Mouse (Mus musculus): ENCODE results near the gene Sbsn. TPM values are rescaled to one million over a fixed set of nuclear protein-coding genes. Genes with fewer than 3 reads are reported as not detected.
"Not testable (repeated sequence)": the region's sequence is repeated elsewhere in the genome, so short reads cannot be mapped to it uniquely, and the experiment has no call there.

The Sbsn gene
- polyA plus RNA-seq, 1 experiment from 2014 or later = 1.6 TPM

DNA sequence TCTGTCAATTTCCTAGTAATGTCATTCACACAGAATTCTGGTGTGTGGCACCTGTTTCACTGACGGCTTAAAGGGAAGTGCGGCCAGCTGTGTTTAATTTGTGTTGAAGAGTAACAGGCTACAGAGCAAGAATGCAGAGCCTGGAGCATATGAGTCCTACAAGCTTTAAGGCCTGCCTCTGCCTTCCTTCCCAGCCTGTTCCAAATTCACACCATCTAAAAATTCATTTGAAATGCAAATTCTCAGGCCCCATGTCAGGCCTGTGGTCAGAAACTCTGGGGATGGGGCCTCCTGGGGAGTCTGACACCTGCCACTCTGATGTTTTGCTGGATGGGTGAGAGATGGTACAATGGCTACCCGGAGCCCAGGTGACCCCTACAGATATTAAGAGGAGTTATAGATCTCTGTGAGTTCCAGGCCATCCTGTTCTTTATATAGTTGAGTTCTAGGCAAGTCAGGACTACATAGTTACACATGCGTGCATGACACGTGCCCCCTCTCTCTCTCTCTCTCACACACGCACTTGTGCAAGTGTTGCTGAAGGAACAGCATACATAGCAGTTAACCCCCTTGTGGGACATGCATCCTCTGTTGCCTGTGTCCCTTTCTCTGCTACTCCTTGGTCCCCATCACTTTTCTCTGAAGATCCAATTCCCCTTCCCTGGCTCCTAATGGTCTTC, 27.9 kb upstream of the Sbsn start:
- no peak for ATAC-seq

DNA sequence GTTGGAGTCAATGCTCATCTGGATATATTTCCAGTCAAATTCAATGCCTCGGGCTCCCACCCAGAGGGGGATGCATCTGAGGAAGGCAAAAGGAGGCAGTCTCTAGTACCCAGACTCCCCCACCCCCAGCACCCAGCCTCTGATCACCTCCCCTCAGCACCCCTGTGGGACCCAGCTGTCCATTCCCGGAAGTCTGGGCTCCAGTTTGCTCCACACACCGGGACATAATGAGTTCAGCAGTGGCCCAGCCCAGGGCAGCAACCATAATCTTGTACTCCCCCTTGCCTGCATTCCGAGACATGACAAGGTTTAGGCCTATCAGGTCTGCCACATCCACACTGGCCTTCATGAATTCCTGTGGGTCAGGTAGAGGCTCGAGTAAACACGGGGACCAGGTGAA, 23.1 kb upstream of the Sbsn start:
- H3K4me2 ChIP-seq (ENCODE audit: low read length) = peak overlapping the region; percentile 71
- H3K27me3 ChIP-seq (ENCODE audit: control insufficient read depth, insufficient read depth, low read depth, low read length) = no peaks in the 10 kb centered on the region
- no peak overlapping the region for H3K27ac ChIP-seq (ENCODE audit: low read length)
- 89% methylated on average over 6 of the region's 6 CpGs for WGBS
- H3K4me3 ChIP-seq (ENCODE audit: low read depth, low read length) = peak overlapping the region; percentile 69
- no peak for ATAC-seq
- H3K9ac ChIP-seq (ENCODE audit: low read depth, low read length) = no peak overlapping the region
- peaks cover 21% of the 10 kb centered on the region for H3K4me1 ChIP-seq (ENCODE audit: control insufficient read depth, insufficient read depth, low read length)
- peaks cover 5% of the 10 kb centered on the region for H3K36me3 ChIP-seq (ENCODE audit: control insufficient read depth, insufficient read depth, low read length)
- H3K9me3 ChIP-seq (replicated peaks; ENCODE audit: control insufficient read depth, low read length, poor library complexity, severe bottlenecking) = no peaks in the 10 kb centered on the region

More for the DNA sequence above, 27.9 kb upstream of the Sbsn start:
- no peak overlapping the region for H3K9ac ChIP-seq (ENCODE audit: low read depth, low read length)
- H3K27me3 ChIP-seq (ENCODE audit: control insufficient read depth, insufficient read depth, low read depth, low read length) = no peaks in the 10 kb centered on the region; the same call in 1 of the 2 replicates
- no peaks in the 10 kb centered on the region for H3K9me3 ChIP-seq (replicated peaks; ENCODE audit: control insufficient read depth, low read length, poor library complexity, severe bottlenecking)
- H3K27ac ChIP-seq (ENCODE audit: low read length) = no peak overlapping the region
- no peak overlapping the region for H3K4me3 ChIP-seq (ENCODE audit: low read depth, low read length)
- WGBS = 74% methylated on average over 6 of the region's 6 CpGs
- H3K36me3 ChIP-seq (ENCODE audit: control insufficient read depth, insufficient read depth, low read length) = peaks cover 3% of the 10 kb centered on the region
- no peak overlapping the region for H3K4me2 ChIP-seq (ENCODE audit: low read length)
- H3K4me1 ChIP-seq (ENCODE audit: control insufficient read depth, insufficient read depth, low read length) = peaks cover 7% of the 10 kb centered on the region

DNA sequence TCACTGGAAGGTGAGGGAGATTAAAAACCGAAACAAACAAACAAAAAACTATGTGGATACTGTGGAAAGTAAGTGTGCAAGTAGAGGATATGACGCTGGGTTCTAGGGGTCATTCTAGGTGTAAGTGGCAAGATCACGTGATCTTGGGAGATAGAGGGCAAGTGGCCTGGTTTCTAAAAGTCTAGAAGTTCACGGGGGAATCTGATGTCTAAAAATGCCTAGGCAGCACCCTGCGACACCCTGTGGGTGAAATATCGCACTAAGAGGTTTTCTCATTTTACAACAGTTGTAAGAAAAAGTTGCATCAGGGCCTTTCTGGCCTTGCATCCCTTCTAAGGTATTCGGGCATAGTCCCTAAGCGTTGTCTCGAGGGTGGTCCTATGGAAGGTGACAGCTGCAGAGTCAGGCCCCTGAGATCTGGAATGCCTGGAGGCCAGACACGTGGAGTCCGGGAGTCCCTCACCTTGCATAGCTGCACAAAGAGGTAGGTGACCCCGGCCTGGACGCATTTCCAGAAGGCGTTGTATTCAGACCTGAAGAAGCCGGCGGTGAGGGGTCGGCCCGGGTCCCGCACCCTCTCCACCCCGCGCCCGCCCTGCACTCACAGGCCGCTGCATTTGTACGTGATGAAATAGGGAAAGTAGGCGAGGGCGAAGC, 22.4 kb upstream of the Sbsn start:
- Histone ChIP-seq H3K4me2 (ENCODE audit: low read length) (peak overlapping the region; percentile 71), H3K36me3 (ENCODE audit: control insufficient read depth, insufficient read depth, low read length) (peaks cover 5% of the 10 kb centered on the region), H3K9ac (ENCODE audit: low read depth, low read length) (peak overlapping the region; percentile 87), H3K27me3 (ENCODE audit: control insufficient read depth, insufficient read depth, low read depth, low read length) (no peaks in the 10 kb centered on the region), H3K27ac (ENCODE audit: low read length) (peak overlapping the region; percentile 93), H3K4me3 (ENCODE audit: low read depth, low read length) (peak overlapping the region; percentile 69), H3K4me1 (ENCODE audit: control insufficient read depth, insufficient read depth, low read length) (peaks cover 21% of the 10 kb centered on the region), H3K9me3 (replicated peaks; ENCODE audit: control insufficient read depth, low read length, poor library complexity, severe bottlenecking) (no peaks in the 10 kb centered on the region)
- WGBS = 7% methylated on average over 26 of the region's 26 CpGs
- ATAC-seq = peak; percentile 47

DNA sequence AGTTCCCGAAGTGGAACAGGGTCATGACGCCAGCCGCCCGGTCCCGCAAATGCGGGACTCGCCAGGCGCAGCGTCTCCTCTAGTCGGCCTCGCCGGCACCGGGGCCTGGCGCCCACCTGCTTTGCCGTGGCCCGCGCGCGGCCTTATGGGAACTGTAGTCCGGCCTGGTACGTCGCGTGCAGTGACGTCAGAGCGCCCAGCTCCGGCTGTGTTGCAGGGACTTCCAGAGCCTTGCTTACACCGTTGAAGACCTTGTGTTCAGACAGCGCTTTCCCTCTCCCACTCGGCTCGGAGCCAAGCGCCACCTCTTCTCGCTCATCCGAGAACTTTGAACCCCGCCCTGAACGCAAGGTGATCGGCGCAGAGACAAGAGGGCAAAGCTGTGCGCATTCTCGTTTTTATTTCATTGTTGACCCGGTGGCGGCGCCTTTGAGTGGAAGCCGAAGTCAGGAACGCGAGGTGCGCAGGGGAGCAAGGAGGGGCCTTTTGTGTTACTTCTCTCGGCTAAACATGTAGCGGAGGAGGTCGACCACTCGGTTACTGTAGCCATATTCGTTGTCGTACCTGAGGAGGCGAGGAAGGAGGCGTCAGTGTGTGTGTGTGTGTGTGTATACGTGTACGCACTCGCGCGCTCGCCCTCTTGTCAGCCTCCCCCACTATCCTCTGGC, 21.7 kb upstream of the Sbsn start, which contains the start of gene Tmem147:
Gene Tmem147, minus strand, starts transcription at position 145 of the 668 bp plus-strand sequence.
- Histone ChIP-seq H3K27ac (ENCODE audit: low read length) (peak within 1 kb of the TSS; percentile 93), H3K9me3 (replicated peaks; ENCODE audit: control insufficient read depth, low read length, poor library complexity, severe bottlenecking) (no peaks in the 10 kb centered on the region), H3K9ac (ENCODE audit: low read depth, low read length) (peak within 1 kb of the TSS; percentile 87), H3K27me3 (ENCODE audit: control insufficient read depth, insufficient read depth, low read depth, low read length) (no peaks in the 10 kb centered on the region), H3K36me3 (ENCODE audit: control insufficient read depth, insufficient read depth, low read length) (peaks cover 5% of the 10 kb centered on the region), H3K4me1 (ENCODE audit: control insufficient read depth, insufficient read depth, low read length) (peaks cover 21% of the 10 kb centered on the region), H3K4me3 (ENCODE audit: low read depth, low read length) (peak within 1 kb of the TSS; percentile 69), H3K4me2 (ENCODE audit: low read length) (peak within 1 kb of the TSS; percentile 71)
- ATAC-seq = peak; percentile 96
- WGBS = under 1% methylated on average over 60 of the region's 60 CpGs

DNA sequence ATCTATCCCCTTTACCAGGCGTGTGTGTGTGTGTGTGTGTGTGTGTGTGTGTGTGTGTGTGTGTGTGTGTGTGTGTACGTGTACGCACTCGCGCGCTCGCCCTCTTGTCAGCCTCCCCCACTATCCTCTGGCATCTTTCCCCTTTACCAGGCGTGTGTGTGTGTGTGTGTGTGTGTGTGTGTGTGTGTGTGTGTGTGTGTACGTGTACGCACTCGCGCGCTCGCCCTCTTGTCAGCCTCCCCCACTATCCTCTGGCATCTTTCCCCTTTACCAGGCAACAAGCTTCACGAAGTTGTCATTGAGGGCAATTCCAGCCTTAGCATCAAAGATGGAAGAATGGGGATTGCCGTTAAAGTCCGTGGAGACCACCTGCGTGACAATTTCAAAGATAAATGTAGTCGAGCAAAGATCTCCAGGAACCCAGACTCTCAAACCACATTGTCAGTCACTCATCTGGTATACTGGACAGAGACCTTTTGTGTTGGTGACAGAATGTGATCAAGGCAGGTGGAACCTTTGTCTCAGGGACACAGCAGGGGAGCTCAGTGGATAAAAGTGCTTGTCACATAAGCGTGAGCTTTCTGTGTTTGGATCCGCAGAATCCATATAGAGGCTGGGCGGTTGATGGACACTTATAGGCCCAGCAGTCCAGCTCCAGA, 21.1 kb upstream of the Sbsn start:
- Histone ChIP-seq H3K4me1 (ENCODE audit: control insufficient read depth, insufficient read depth, low read length) (peaks cover 21% of the 10 kb centered on the region), H3K27ac (ENCODE audit: low read length) (peak overlapping the region; percentile 93), H3K4me2 (ENCODE audit: low read length) (peak overlapping the region; percentile 58), H3K9ac (ENCODE audit: low read depth, low read length) (peak overlapping the region; percentile 87), H3K4me3 (ENCODE audit: low read depth, low read length) (peak overlapping the region; percentile 69)
- H3K36me3 ChIP-seq (ENCODE audit: control insufficient read depth, insufficient read depth, low read length); H3K27me3 ChIP-seq (ENCODE audit: control insufficient read depth, insufficient read depth, low read depth, low read length); H3K9me3 ChIP-seq (replicated peaks; ENCODE audit: control insufficient read depth, low read length, poor library complexity, severe bottlenecking): not testable (repeated sequence)
- WGBS = 5% methylated on average over 14 of the region's 22 CpGs
- peak; percentile 41 for ATAC-seq

DNA sequence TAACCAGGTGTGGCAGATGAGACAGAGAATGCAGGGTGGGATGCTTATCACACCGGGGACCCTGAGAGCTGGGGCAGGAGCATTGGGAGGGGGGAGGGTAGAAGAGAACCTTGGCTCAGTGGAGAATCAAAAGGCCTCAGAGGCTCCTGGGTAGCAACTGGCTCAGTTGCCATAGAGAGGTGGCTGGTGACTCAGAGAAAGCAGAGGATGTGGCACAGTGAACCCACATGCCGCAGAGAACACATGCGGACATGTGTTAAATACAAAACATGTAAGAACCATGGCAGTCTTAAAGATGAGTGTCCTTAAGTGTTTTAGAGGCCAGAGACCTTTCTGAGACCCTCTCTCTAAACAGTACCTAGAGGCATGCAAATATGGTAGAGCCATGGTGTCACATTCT, 15.1 kb upstream of the Sbsn start:
- WGBS = 92% methylated on average over 3 of the region's 3 CpGs
- H3K4me3 ChIP-seq (ENCODE audit: low read depth, low read length) = no peak overlapping the region
- no peaks in the 10 kb centered on the region for H3K27me3 ChIP-seq (ENCODE audit: control insufficient read depth, insufficient read depth, low read depth, low read length)
- no peak overlapping the region for H3K4me2 ChIP-seq (ENCODE audit: low read length)
- H3K36me3 ChIP-seq (ENCODE audit: control insufficient read depth, insufficient read depth, low read length) = peaks cover 16% of the 10 kb centered on the region
- no peak overlapping the region for H3K9ac ChIP-seq (ENCODE audit: low read depth, low read length)
- no peak overlapping the region for H3K27ac ChIP-seq (ENCODE audit: low read length)
- H3K9me3 ChIP-seq (replicated peaks; ENCODE audit: control insufficient read depth, low read length, poor library complexity, severe bottlenecking) = no peaks in the 10 kb centered on the region
- H3K4me1 ChIP-seq (ENCODE audit: control insufficient read depth, insufficient read depth, low read length) = peaks cover 5% of the 10 kb centered on the region; the same call in 1 of the 2 replicates
- ATAC-seq = no peak

DNA sequence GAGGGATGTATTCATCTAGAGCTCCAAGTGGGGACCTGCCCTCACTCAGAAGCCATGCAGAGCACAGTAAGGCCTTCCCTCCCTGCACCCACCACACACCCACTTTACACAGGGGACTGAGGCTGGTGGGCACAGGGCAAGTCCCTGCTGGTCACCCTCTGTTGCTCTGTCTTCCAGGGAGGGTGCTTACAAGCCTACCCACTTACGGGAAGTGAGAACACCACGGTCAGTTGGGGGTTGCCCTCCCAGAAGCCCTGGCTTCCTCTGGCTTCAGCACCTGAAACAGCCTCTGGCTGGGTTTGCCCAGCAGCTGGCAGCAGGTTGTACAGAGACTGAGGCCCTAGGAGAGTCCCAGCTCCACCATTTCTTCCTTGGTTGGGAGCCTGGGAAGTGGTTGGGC, 8.7 kb upstream of the Sbsn start:
- not testable (repeated sequence) for H3K27me3 ChIP-seq (ENCODE audit: control insufficient read depth, insufficient read depth, low read depth, low read length); H3K9me3 ChIP-seq (replicated peaks; ENCODE audit: control insufficient read depth, low read length, poor library complexity, severe bottlenecking); H3K9ac ChIP-seq (ENCODE audit: low read depth, low read length); H3K27ac ChIP-seq (ENCODE audit: low read length); H3K36me3 ChIP-seq (ENCODE audit: control insufficient read depth, insufficient read depth, low read length); H3K4me3 ChIP-seq (ENCODE audit: low read depth, low read length); H3K4me2 ChIP-seq (ENCODE audit: low read length); H3K4me1 ChIP-seq (ENCODE audit: control insufficient read depth, insufficient read depth, low read length)
- peak; percentile 40; the same call in 1 of the 2 replicates for ATAC-seq
- 97% methylated on average over 2 of the region's 2 CpGs for WGBS

DNA sequence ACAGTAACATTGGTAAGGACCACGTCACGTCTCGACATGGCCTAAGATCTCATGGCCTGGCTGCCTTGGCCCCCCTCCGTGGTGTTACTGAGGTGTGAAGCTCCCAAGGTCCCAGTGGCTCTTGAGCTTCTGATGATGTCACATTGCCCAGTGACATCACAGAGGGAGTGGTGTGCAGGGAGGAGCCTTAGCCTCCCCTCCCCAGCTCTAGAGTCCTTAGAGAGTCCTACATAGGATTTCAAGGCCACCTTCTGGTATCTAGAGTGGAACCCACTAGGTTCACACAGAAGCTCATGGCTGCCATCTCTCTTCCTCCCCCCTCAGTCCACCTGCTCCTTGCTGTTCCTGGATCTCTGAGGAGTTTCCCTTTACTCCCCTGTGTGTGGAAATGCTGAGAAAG, 7.7 kb upstream of the Sbsn start, which contains the start of gene Gapdhs:
Gene Gapdhs, minus strand, starts transcription at position 65 of the 400 bp plus-strand sequence.
- not testable (repeated sequence) for H3K4me3 ChIP-seq (ENCODE audit: low read depth, low read length); H3K36me3 ChIP-seq (ENCODE audit: control insufficient read depth, insufficient read depth, low read length); H3K9me3 ChIP-seq (replicated peaks; ENCODE audit: control insufficient read depth, low read length, poor library complexity, severe bottlenecking); H3K4me2 ChIP-seq (ENCODE audit: low read length); H3K27me3 ChIP-seq (ENCODE audit: control insufficient read depth, insufficient read depth, low read depth, low read length); H3K27ac ChIP-seq (ENCODE audit: low read length); H3K9ac ChIP-seq (ENCODE audit: low read depth, low read length); H3K4me1 ChIP-seq (ENCODE audit: control insufficient read depth, insufficient read depth, low read length); ATAC-seq
- WGBS = no CpG with 5 or more reads among the region's 4 CpGs
